Mouse (Mus musculus): Measurements from ENCODE around the gene Rasl11a.
"Not testable (repeated sequence)": the region's sequence is repeated elsewhere in the genome, so short reads cannot be mapped to it uniquely, and the experiment has no call there.

Rasl11a gene

GRCm38 (mm10) chr5:146844301-146844941, 450 bp upstream of the Rasl11a start:
- DNase-seq, result no peak

DNA sequence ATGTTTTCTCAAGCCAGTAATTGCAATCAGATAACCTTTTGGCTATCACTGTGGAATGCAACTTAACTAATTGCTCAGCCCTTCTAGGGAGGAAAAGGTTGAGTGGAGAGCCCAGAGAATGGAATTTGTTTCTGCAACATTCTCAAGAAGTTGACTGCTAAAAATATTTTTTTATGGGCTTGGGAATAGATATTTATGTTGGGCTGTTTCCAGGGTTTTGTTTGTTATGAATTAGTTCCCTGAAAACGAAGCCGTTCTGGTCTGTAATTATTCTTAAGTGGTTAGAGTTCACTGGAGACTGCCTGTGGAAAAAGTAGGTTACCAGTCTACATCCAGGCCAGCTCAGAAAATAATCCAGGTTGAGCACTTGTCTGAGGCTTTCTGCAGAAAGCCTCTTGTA, 1.6 kb downstream of the Rasl11a start:
- no peak for DNase-seq

GRCm38 (mm10) chr5:146848936-146849582, 4.2 kb downstream of the Rasl11a start:
- DNase-seq, result no peak

GRCm38 (mm10) chr5:146856106-146856505, 11.2 kb downstream of the Rasl11a start:
- no peak for DNase-seq

GRCm38 (mm10) chr5:146857620-146858019, 12.7 kb downstream of the Rasl11a start:
- DNase-seq, result no peak

GRCm38 (mm10) chr5:146858772-146859171, 13.9 kb downstream of the Rasl11a start:
- DNase-seq, result no peak

DNA sequence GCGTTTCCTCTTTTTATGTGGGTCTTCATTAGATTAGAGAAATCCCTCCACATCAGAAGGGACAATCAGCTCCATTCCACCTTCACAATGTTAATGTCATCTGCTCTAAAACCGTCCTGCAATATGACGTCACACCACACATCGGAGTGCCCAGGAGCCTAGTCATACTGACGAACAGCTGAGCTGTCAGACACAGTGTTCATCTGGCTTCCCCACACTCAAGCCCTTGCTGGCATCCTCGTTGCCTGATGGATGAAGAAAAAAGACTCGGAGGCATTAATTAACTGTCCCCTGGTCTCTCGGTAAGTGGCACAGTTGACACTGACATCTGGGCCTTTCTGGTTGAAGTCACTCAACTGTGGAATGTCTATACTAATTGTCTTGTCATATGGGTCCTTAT, 14.4 kb downstream of the Rasl11a start:
- no peak for DNase-seq

GRCm38 (mm10) chr5:146860222-146860998, 15.5 kb downstream of the Rasl11a start:
- no peak for DNase-seq

DNA sequence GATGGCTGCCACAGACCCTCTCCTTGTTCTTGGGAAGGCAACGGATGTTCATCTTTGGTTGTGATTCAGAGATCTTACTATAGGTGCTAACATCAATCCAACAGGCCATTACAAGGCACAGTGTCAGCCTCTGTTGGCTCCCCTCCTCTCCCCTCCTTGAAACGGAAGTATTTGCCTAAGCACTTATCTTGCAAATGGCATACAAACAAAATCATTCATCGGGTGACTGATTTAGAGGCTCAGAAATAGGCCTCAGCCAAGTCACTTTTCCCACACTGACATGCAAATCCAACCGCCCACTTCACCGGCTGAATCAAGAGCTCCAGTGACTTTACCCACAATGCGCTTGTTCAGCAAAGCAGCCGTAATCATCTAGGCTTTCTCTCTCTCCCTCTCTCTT, 16.7 kb downstream of the Rasl11a start:
- DNase-seq, result no peak

- DNase-seq, result no peak
Measured at GRCm38 (mm10) chr5:146865511-146865910, 20.6 kb downstream of the Rasl11a start.

DNA sequence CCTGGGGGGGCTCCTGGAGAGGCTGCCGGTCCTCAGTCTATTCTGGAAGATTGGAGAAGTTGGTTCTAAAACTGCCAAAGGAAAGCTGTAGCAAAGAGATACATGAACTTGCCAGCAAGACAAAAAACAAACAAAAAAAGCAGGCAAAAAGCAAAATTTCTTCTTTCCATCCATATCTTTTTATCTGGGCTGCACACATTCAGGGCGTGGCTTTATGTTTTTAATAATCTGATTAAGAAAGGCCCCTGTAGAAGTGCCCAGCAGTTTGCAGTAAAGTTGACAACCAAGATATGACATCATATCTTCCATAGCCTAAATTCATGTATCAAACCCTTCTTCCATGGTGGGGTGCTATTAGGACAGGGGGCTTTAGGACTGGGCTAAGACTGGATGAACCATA, 21.4 kb downstream of the Rasl11a start:
- DNase-seq, result no peak

GRCm38 (mm10) chr5:146867246-146867945, 22.5 kb downstream of the Rasl11a start:
- DNase-seq, result peak; percentile 31

DNA sequence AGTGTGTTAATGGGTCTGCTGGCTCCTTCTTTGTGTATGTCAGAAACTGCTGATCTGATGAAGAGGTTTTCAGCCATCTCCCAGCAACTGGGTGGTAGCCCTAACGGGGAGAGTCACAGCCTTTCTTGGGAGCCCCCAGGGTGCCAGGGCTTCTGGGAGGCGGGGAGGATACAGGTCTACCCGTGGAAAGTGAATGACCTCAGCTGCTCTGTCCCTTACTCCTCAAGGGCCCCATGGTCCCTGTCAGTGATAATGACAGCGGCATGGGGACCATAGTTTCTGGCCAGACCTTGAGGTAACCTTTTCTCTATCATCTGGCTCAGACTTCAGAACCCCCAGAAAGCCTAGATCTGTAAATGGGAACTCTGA, 23.1 kb downstream of the Rasl11a start:
- no peak for DNase-seq

DNA sequence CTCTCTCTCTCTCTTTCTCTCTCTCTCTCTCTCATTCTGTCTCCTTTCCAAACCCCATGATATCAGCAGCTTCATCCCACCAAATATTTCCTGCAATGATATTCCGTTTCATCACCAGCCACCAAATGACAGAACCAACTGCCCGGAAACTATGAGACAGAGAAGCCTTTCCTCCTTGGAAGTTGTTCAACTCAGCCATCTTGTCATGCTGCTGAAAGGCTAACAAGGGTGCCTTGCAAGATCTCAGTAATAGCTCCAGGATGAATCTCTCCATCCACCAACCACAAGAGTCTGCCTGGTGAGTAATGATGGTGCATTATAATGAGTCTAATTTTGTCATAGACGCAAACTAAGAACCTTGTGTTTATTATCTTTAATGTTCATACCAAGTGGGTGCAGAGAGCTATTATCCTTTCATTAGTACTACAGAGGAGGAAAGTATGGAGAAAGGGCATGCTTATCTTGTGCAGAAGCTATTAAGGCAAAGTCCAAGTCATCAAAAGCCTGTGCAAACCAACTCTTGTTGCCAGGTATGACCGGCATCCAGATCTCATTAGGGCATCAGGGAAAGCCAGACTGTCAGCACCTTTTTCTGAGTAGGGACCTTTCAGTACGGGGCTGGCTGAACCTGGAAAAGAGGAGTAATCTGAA, 28.2 kb downstream of the Rasl11a start:
- no peak for DNase-seq

- DNase-seq, result no peak
Measured at GRCm38 (mm10) chr5:146876024-146876423, 31.2 kb downstream of the Rasl11a start.

- not testable (repeated sequence) for DNase-seq
Measured at GRCm38 (mm10) chr5:146877882-146878281, 33.0 kb downstream of the Rasl11a start.

DNA sequence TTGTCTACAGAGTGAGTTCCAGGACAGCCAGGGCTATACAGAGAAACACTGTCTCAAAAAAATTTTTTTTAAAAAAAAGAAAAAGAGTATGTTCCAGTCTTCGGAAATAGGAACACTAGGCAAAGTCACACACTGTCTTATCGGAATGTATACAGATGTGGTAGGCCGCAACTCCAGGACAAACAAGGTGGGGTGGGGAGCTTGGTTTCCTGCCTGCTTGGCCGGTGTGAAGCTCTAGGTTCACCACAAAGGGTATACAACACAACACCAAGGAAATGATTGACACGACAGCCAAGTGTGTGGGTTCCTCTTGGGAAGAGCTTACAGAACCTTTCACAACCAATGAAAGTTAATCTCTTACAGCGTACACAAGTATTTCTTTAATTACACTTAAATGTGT, 37.4 kb downstream of the Rasl11a start:
- DNase-seq, result no peak

DNA sequence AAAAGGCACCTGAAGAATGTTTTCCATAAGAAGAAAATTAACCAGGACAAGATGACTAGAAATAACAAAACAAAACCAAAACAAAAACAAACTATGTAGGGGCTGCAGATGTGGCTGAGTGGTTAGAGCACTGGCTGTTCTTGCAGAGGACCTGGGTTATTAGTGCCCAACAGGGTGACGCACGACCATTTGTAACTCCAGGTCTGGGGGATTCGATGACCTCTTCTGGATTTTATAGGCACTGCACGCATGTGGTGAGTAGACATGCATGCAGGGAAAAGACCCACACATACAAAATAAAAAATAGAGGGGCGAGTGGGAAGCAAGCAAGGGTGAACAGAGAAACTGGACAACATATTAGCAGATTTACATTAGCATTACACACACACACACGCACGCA, 38.2 kb downstream of the Rasl11a start:
- DNase-seq, result no peak

DNA sequence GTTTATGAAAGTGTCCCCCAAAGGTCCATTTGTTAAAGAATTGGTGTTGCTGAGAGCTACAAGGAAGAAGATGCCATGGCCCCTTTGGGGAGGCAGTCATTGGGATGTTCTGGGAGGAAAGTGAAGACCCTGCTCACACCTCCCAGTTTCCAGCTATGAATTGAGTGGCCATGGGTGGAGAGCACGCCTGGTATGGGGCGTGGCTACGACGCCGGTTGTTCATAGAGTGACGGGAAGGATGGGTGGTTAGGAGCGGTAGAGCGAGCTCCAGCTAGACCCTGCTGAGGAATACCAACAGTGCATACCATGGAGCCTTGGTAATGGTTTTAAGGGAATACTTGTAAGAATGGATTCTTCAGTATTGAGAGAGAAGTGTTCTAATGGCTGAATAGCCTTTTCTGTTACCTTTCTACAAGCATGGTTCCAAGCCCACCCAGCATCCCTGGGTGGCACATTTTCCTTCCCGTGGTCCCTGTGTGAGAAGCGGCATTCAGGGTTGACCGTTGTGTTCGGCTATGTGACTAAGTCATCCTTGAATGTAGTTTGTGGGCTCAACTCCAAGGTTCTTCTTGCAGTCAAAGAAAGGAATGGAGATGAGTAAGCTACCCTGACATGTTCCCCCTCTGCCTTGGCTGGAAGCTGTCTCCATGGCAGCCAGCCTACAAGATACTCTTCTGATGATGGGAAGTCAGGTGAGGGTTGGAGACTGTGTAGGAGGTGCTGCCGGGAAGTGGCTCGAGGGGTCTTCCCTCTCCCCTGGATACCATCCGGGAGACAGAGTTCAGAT, 38.8 kb downstream of the Rasl11a start:
- DNase-seq, result no peak

DNA sequence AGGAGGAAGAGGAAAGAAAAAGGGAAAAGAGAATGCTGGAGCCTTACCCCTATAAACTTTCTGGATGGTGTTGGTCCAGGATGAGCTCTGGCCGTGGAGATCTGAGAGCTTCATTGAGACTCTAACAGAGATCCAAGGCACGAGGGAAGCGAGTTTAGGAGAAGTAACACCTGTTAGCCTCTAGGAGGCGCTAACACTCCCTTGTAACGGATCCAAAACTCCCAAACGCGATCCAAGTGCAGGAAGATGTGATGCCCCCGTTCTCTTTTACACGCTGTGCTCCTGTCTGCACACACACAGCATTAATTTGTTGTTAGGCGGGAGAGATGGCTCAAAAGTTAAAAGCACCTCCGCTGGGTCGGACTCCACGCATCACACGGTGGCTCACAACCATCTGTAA, 46.3 kb downstream of the Rasl11a start:
- DNase-seq, result peak; percentile 9

DNA sequence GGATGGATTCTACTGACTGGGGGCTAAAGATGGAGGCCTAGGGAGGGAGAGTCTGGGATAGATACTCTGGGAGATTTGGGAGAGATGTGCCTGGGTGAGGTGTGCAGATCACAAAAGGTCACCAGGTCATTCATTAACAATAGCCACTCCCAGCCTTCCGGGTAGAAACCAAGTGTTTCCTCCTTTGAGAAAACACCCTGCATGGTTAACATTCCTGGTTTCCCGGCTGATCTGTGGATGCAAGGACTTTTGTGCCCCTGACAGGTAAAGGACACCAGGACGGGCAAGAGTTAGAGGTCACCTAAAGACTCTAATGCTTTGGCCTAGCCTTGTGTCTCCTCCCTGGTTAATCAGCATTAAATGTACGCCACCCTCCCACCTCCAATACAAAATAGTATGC, 48.0 kb downstream of the Rasl11a start:
- no peak for DNase-seq
